ENCODE assay signal across 7 mouse cellular contexts in genomic region chr8:80865181-80865784, GRCm38 (mm10). TPM values are rescaled to one million over a fixed set of nuclear protein-coding genes. Genes with fewer than 3 reads are reported as not detected.
DNase-seq lines count a peak whose midpoint lies in the region; ATAC-seq and TF ChIP-seq lines count a peak whose summit lies in the region.

No protein-coding gene starts in this region.

- no peak overlapping the region for H3K4me2 ChIP-seq in liver, embryonic 12.5 days
- H3K4me2 ChIP-seq in forebrain, embryonic 14.5 days (ENCODE audit: low read length): no peak overlapping the region

- no peaks in the 10 kb centered on the region for H3K27me3 ChIP-seq in liver, embryonic 12.5 days (replicated peaks)
- H3K27me3 ChIP-seq in forebrain, embryonic 14.5 days (replicated peaks; ENCODE audit: control insufficient read depth, insufficient read depth, low read length): no peaks in the 10 kb centered on the region

- H3K9ac ChIP-seq in liver, embryonic 12.5 days: no peak overlapping the region
- H3K9ac ChIP-seq in forebrain, embryonic 14.5 days (ENCODE audit: low read length): 0 out of 2 replicates have a peak overlapping the region, but pooled peaks have one; percentile 22

- peak; percentile 41 for DNase-seq in liver
- peak; percentile 50 for DNase-seq in forebrain, embryonic 14.5 days (ENCODE audit: low spot score)
- DNase-seq in layer of hippocampus, adult 18-20 months (ENCODE audit: low spot score in 2 of 2): peak; percentile 25 to 67
- no peak for DNase-seq in ovary, adult 18-20 months (ENCODE audit: low spot score)

- no peak for ATAC-seq in liver, embryonic 12.5 days
- ATAC-seq in forebrain, embryonic 14.5 days: peak; percentile 33
- no peak for ATAC-seq in megakaryocyte, adult 5-6 weeks (ENCODE audit: poor library complexity, severe bottlenecking)

- WGBS in liver, embryonic 12.5 days (ENCODE audit: insufficient replicate concordance): 82% methylated on average over 8 of the region's 8 CpGs
- 61% methylated on average over 8 of the region's 8 CpGs for WGBS in forebrain, embryonic 14.5 days
- 62% methylated on average over 8 of the region's 8 CpGs for WGBS in olfactory bulb, adult 2 months

- TF ChIP-seq CTCF in olfactory bulb, adult 2 months (IDR thresholded peaks at IDR 0.05; ENCODE audit: insufficient read depth, low read depth, low read length): no peak

- H3K4me1 ChIP-seq in liver, embryonic 12.5 days: peaks cover 82% of the 10 kb centered on the region
- peaks cover 8% of the 10 kb centered on the region for H3K4me1 ChIP-seq in forebrain, embryonic 14.5 days (ENCODE audit: control insufficient read depth, insufficient read depth, low read length)
- peaks cover 5% of the 10 kb centered on the region for H3K4me1 ChIP-seq in olfactory bulb, adult 2 months (ENCODE audit: control insufficient read depth, insufficient read depth, low read length)

- H3K36me3 ChIP-seq in liver, embryonic 12.5 days: peaks cover 50% of the 10 kb centered on the region
- H3K36me3 ChIP-seq in forebrain, embryonic 14.5 days (ENCODE audit: control insufficient read depth, insufficient read depth, low read length): no peaks in the 10 kb centered on the region

- no peaks in the 10 kb centered on the region for H3K9me3 ChIP-seq in liver, embryonic 12.5 days (replicated peaks)
- no peaks in the 10 kb centered on the region for H3K9me3 ChIP-seq in forebrain, embryonic 14.5 days (replicated peaks; ENCODE audit: control insufficient read depth, low read length)

- no peak overlapping the region for H3K4me3 ChIP-seq in liver, embryonic 12.5 days
- H3K4me3 ChIP-seq in forebrain, embryonic 14.5 days (ENCODE audit: low read depth, low read length): no peak overlapping the region
- no peak overlapping the region for H3K4me3 ChIP-seq in olfactory bulb, adult 2 months (ENCODE audit: insufficient read depth, low read depth, low read length)

- TF ChIP-seq POLR2A in olfactory bulb, adult 2 months (IDR thresholded peaks at IDR 0.05; ENCODE audit: insufficient read depth, low read depth, low read length): no peak

- H3K27ac ChIP-seq in liver, embryonic 12.5 days: no peak overlapping the region
- peak overlapping the region; percentile 4; the same call in 1 of the 2 replicates for H3K27ac ChIP-seq in forebrain, embryonic 14.5 days (ENCODE audit: low read depth, low read length)
- peak overlapping the region; percentile 29 for H3K27ac ChIP-seq in olfactory bulb, adult 2 months (ENCODE audit: insufficient read depth, low read depth, low read length)

RNA-seq across cellular contexts. Expression of gene Gab1, which starts 15.0 kb away (rescaled TPM):
- 13.1 and 14.6 TPM in 2 replicates for polyA plus RNA-seq in liver, embryonic 12.5 days (2016; fragmentation: Nextera tagmentation; extraction: Ambion mirVana)
- polyA plus RNA-seq in forebrain, embryonic 14.5 days (2014; fragmentation: Nextera tagmentation; extraction: Ambion mirVana): 15.4 and 15.8 TPM in 2 replicates
- 10 to 100 TPM; 17.2 to 21.1 TPM for total RNA-seq in layer of hippocampus, adult 18-20 months (2021)
- polyA plus RNA-seq in olfactory bulb, adult 2 months (2012; ENCODE audit: insufficient read depth, insufficient read length, low replicate concordance, missing spikeins): not detected in 2 replicates
- total RNA-seq in megakaryocyte, adult 5-6 weeks (2015): 3.7 and 7.6 TPM in 2 replicates
- total RNA-seq in megakaryocyte, adult 5-6 weeks (2017): 1.4 and 1.7 TPM in 2 replicates

Comparison
In these comparisons a context has a peak if more than half of its experiments do, and no peak if none do; other contexts are left out.
1. RNA of gene Gab1, which starts 15.0 kb away (polyA plus RNA-seq): 15.4 to 15.8 TPM in forebrain, embryonic 14.5 days and 13.1 to 14.6 TPM in liver, embryonic 12.5 days; not detected in olfactory bulb, adult 2 months; every median in the first group is over 10 times any median in the second.